Mouse (Mus musculus): Measurements from ENCODE around the gene Csrp2. TPM values are rescaled to one million over a fixed set of nuclear protein-coding genes. Genes with fewer than 3 reads are reported as not detected.

Gene Csrp2
- 100 to 1,000 TPM; 131 to 148 TPM for total RNA-seq (2021)

GRCm38 (mm10) chr10:110919531-110920343 is at the start of gene Csrp2:
Csrp2 (plus strand) TSS chr10:110919789.
- DNase-seq: peak; percentile 89
- intact Hi-C loops (cut with DNase I): loop anchor here (5.0 kb wide), 1 partner anchor 127 kb away; no protein-coding TSS in a partner anchor

GRCm38 (mm10) chr10:110874853-110875252 is 44.7 kb upstream of the Csrp2 start:
- intact Hi-C loops (cut with DNase I): no loop called here
- no peak for DNase-seq

GRCm38 (mm10) chr10:110876956-110877355 is 42.6 kb upstream of the Csrp2 start:
- no peak for DNase-seq
- intact Hi-C loops (cut with DNase I): no loop called here

- no peak for DNase-seq
- intact Hi-C loops (cut with DNase I): no loop called here
Observed at GRCm38 (mm10) chr10:110877851-110878250, 41.7 kb upstream of the Csrp2 start.

GRCm38 (mm10) chr10:110878641-110879040 is 40.9 kb upstream of the Csrp2 start:
- intact Hi-C loops (cut with DNase I): no loop called here

GRCm38 (mm10) chr10:110879426-110880066 is 40.0 kb upstream of the Csrp2 start:
- no peak for DNase-seq
- intact Hi-C loops (cut with DNase I): no loop called here

More at GRCm38 (mm10) chr10:110878641-110879040, 40.9 kb upstream of the Csrp2 start:
- no peak for DNase-seq

GRCm38 (mm10) chr10:110881346-110881745 is 38.2 kb upstream of the Csrp2 start:
- intact Hi-C loops (cut with DNase I): no loop called here
- DNase-seq: no peak

GRCm38 (mm10) chr10:110882701-110883100 is 36.9 kb upstream of the Csrp2 start:
- intact Hi-C loops (cut with DNase I): no loop called here

GRCm38 (mm10) chr10:110890656-110891272 is 28.8 kb upstream of the Csrp2 start:
- no peak for DNase-seq
- intact Hi-C loops (cut with DNase I): no loop called here

More at GRCm38 (mm10) chr10:110882701-110883100, 36.9 kb upstream of the Csrp2 start:
- DNase-seq: no peak

- intact Hi-C loops (cut with DNase I): no loop called here
- no peak for DNase-seq
Observed at GRCm38 (mm10) chr10:110899744-110900501, 19.7 kb upstream of the Csrp2 start.

GRCm38 (mm10) chr10:110903862-110904261 is 15.7 kb upstream of the Csrp2 start:
- DNase-seq: no peak
- intact Hi-C loops (cut with DNase I): no loop called here

GRCm38 (mm10) chr10:110916666-110917344 is 2.8 kb upstream of the Csrp2 start:
- intact Hi-C loops (cut with DNase I): no loop called here

GRCm38 (mm10) chr10:110917521-110917920 is 2.1 kb upstream of the Csrp2 start:
- no peak for DNase-seq
- intact Hi-C loops (cut with DNase I): no loop called here

More at GRCm38 (mm10) chr10:110916666-110917344, 2.8 kb upstream of the Csrp2 start:
- DNase-seq: no peak

GRCm38 (mm10) chr10:110918414-110919391 is 886 bp upstream of the Csrp2 start:
- DNase-seq: no peak
- intact Hi-C loops (cut with DNase I): no loop called here

GRCm38 (mm10) chr10:110920368-110920950 is 870 bp downstream of the Csrp2 start:
- intact Hi-C loops (cut with DNase I): loop anchor here (5.0 kb wide), 1 partner anchor 128 kb away; no protein-coding TSS in a partner anchor
- DNase-seq: peak; percentile 25

- no peak for DNase-seq
- intact Hi-C loops (cut with DNase I): loop anchor here (5.0 kb wide), 1 partner anchor 130 kb away; no protein-coding TSS in a partner anchor
Observed at GRCm38 (mm10) chr10:110921890-110922289, 2.3 kb downstream of the Csrp2 start.

GRCm38 (mm10) chr10:110922612-110923011 is 3.0 kb downstream of the Csrp2 start:
- no peak for DNase-seq
- intact Hi-C loops (cut with DNase I): loop anchor here (5.0 kb wide), 1 partner anchor 130 kb away; no protein-coding TSS in a partner anchor

- intact Hi-C loops (cut with DNase I): no loop called here
- peak; percentile 67 for DNase-seq
Observed at GRCm38 (mm10) chr10:110927491-110927890, 7.9 kb downstream of the Csrp2 start.
